Mouse (Mus musculus) liver, embryonic 12.5 days (tissue): ENCODE measurements at regions not wholly inside any gene's neighbourhood (a gene's known extent, or its start where the extent isn't known, plus 50 kb on each side); places are given as distances from the start of the nearest gene placed in this dataset.

Experiments used
- ATAC-seq: fragments of 200-750 bp; cut with Nextera tagmentation; 2 replicates; pipeline ENCODE4 v1.8.0; 2017; ENCODE audit warnings: moderate number of reproducible peaks, mild to moderate bottlenecking, moderate library complexity
- H3K27ac ChIP-seq: fragments of 300-500 bp; sonication (generic); 2 replicates; pipeline ENCODE4 v1.5.1; 2016; ENCODE audit warnings: mild to moderate bottlenecking
- H3K27me3 ChIP-seq: fragments of 300-500 bp; sonication (generic); replicated peaks from 2 replicates; pipeline ENCODE4 v1.6.1; 2016; ENCODE audit warnings: mild to moderate bottlenecking, moderate library complexity
- H3K36me3 ChIP-seq: fragments of 300-500 bp; sonication (generic); 2 replicates; pipeline ENCODE4 v1.6.1; 2016; ENCODE audit warnings: mild to moderate bottlenecking, moderate library complexity
- H3K4me1 ChIP-seq: fragments of 300-500 bp; sonication (generic); 2 replicates; pipeline ENCODE4 v1.6.1; 2016
- H3K4me2 ChIP-seq: fragments of 300-500 bp; sonication (generic); 2 replicates; pipeline ENCODE4 v1.6.1; 2016; ENCODE audit warnings: mild to moderate bottlenecking, moderate library complexity
- H3K4me3 ChIP-seq: fragments of 300-500 bp; sonication (generic); 2 replicates; pipeline ENCODE4 v1.5.1; 2016; ENCODE audit warnings: mild to moderate bottlenecking, moderate library complexity
- H3K9ac ChIP-seq: fragments of 300-500 bp; sonication (generic); 2 replicates; pipeline ENCODE4 v1.6.1; 2016; ENCODE audit warnings: mild to moderate bottlenecking, moderate library complexity
- H3K9me3 ChIP-seq: fragments of 300-500 bp; sonication (generic); replicated peaks from 2 replicates; pipeline ENCODE4 v1.6.1; 2016; ENCODE audit warnings: mild to moderate bottlenecking, moderate library complexity
- WGBS: fragments of 180-500 bp; shearing (Covaris S2); methylation state at CpG from one replicate; pipeline ENCODE4 v1.1.7; 2016; ENCODE audit not compliant: insufficient replicate concordance; 5-methylcytosine and 5-hydroxymethylcytosine counted together

DNA sequence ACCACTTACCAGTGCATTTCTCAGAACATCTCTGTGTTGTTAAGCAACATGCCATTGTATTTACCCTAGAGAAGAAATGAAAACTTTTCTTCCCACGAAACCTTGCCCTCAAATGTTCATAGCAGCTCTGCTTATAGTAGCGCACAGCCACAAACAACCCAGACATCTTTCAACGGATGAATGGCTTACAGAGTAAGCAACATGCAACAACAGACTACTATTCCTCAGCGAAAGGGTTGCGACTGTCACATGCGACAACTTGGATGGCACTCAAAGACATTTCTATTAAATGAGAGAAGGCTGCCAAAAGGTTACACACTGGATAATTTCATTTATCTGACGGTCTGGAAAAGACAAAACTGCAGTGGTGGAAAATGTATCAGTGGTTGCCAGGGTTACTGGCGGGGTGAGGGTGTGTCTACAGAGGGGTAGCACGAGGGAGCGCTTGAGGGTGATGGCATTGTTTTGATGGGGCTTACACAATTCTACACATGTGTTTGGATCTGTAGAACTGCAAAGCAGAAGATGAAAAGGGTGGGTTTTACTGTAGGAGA is 101.0 kb upstream of the 1600014C23Rik start:
- no peak overlapping the region for H3K4me3 ChIP-seq
- peaks cover 7% of the 10 kb centered on the region for H3K9me3 ChIP-seq
- H3K4me1 ChIP-seq: no peaks in the 10 kb centered on the region
- no peak overlapping the region for H3K27ac ChIP-seq
- 69% methylated on average over 10 of the region's 10 CpGs for WGBS
- ATAC-seq: no peak
- no peaks in the 10 kb centered on the region for H3K36me3 ChIP-seq
- H3K4me2 ChIP-seq: no peak overlapping the region
- no peaks in the 10 kb centered on the region for H3K27me3 ChIP-seq
- H3K9ac ChIP-seq: no peak overlapping the region

DNA sequence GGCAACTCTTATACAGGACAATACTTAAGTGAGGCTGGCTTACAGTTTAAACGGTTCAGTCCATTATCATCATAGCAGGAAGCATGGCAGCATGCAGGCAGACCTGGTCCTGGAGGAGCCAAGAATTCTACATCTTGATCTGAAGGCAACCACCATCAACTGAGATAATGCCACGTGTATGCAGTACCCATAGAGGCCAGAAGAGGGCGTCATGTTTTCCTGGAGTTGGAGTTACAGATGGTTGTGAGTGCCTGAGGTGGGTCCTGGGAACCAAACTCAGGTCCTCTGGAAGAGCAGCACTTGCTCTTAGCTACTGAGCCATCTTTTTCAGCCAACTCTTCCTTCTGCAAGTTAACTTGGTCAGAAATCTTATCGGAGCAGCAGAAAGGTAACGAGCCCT is 96.7 kb upstream of the 1600014C23Rik start:
- no peak overlapping the region for H3K9ac ChIP-seq
- H3K4me1 ChIP-seq: no peaks in the 10 kb centered on the region
- no peak overlapping the region for H3K27ac ChIP-seq
- H3K36me3 ChIP-seq: no peaks in the 10 kb centered on the region
- no peak for ATAC-seq
- H3K9me3 ChIP-seq: peaks cover 7% of the 10 kb centered on the region
- H3K4me3 ChIP-seq: no peak overlapping the region
- H3K27me3 ChIP-seq: no peaks in the 10 kb centered on the region
- WGBS: 68% methylated on average over 5 of the region's 5 CpGs
- H3K4me2 ChIP-seq: no peak overlapping the region

DNA sequence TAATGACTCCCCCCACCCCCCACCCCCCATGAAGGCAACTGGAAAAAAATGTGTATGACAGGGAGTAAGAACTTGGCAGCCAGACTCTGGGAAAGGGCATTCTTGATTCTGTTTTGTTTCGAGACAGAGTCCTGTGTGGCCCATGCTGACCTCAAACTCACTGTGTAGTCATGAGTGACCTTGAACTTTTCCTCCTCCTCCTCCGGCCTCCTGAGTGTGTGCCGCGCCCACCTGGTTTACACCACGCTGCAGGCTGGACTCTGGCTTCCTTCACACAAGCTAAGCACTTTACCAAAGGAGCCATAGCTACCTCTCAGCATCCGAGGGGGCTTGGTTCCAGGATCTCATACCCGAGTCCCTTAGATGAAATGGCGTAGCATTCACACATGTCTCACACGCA is 95.9 kb upstream of the 1600014C23Rik start:
- H3K9ac ChIP-seq: no peak overlapping the region
- H3K27me3 ChIP-seq: no peaks in the 10 kb centered on the region
- H3K4me1 ChIP-seq: no peaks in the 10 kb centered on the region
- no peaks in the 10 kb centered on the region for H3K36me3 ChIP-seq
- no peak overlapping the region for H3K27ac ChIP-seq
- peaks cover 7% of the 10 kb centered on the region for H3K9me3 ChIP-seq
- H3K4me2 ChIP-seq: no peak overlapping the region
- ATAC-seq: no peak
- no peak overlapping the region for H3K4me3 ChIP-seq
- WGBS: 76% methylated on average over 9 of the region's 9 CpGs

DNA sequence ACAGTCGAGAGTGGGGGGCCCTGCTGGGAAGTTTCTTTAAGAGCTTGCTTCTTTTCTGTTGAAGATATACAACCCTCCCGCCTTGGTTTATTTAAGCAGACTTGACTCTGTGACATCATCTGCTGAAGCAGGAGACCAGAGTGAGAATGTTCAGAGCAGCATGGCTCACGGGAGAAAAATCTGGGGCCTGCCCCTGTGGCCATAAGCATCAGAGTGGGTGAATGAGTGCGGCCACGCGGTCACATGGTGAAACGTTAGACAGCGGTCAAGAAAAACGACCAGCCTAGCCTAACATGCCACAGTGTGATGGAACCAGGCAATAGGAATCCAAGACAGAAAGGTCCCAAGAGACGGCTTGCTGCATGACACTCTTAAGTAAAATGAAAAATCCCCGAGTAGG is 95.2 kb upstream of the 1600014C23Rik start:
- no peak overlapping the region for H3K27ac ChIP-seq
- ATAC-seq: no peak
- 75% methylated on average over 11 of the region's 11 CpGs for WGBS
- no peak overlapping the region for H3K4me2 ChIP-seq
- H3K27me3 ChIP-seq: no peaks in the 10 kb centered on the region
- no peak overlapping the region for H3K9ac ChIP-seq
- H3K4me3 ChIP-seq: no peak overlapping the region
- H3K36me3 ChIP-seq: no peaks in the 10 kb centered on the region
- peaks cover 7% of the 10 kb centered on the region for H3K9me3 ChIP-seq
- no peaks in the 10 kb centered on the region for H3K4me1 ChIP-seq

DNA sequence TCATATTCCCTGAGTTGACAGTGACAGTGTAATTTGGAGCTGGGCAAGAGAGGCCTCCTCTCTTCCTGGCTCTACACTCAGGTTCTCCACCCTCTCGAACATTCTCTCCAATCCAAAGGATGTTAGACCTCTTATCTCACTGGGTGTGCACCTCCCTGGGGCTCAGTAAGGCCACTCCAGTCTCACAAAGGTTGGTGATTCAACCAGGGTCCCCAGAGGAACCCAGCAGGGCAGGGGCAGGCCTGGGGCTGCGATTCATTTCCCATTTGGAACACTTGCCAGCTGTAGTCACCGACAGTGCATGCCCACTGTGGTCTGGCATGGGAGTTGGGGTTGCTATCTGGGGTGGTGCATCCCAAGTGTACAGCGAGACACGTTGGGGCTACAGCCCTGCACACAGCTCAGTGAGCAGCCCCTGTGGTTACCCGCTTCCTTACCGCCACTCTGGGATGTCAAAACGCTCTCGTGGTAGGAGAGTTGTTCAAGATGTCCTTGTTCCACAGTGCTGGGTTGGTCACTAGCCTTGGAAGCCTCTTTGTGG is 94.7 kb upstream of the 1600014C23Rik start:
- no peak overlapping the region for H3K4me2 ChIP-seq
- H3K36me3 ChIP-seq: no peaks in the 10 kb centered on the region
- no peak for ATAC-seq
- WGBS: 64% methylated on average over 9 of the region's 9 CpGs
- no peaks in the 10 kb centered on the region for H3K27me3 ChIP-seq
- H3K9me3 ChIP-seq: peaks cover 7% of the 10 kb centered on the region
- no peak overlapping the region for H3K27ac ChIP-seq
- no peak overlapping the region for H3K4me3 ChIP-seq
- no peaks in the 10 kb centered on the region for H3K4me1 ChIP-seq
- no peak overlapping the region for H3K9ac ChIP-seq

DNA sequence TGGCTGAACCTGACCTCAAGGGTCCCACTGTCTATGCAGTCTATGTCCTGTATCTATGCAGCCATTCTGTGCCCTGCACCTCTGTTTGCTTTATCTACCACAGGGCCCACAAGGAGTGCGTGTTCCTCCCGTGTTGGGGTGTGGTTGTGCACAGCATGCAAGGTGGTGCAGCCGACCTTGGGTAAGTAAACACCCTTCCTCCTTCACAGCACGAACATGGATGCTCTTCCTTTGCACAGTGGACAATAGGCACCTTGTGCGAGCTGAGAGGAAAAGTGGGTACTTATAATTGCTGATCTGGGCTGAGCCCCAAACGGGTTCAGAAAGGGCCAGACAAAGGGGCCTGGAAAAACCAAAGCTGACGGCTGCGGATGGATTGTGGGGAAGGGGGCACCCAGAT is 91.3 kb upstream of the 1600014C23Rik start:
- no peaks in the 10 kb centered on the region; the same call in 1 of the 2 replicates for H3K9me3 ChIP-seq
- 49% methylated on average over 8 of the region's 8 CpGs for WGBS
- H3K4me1 ChIP-seq: no peaks in the 10 kb centered on the region
- H3K36me3 ChIP-seq: no peaks in the 10 kb centered on the region
- H3K9ac ChIP-seq: no peak overlapping the region
- no peak for ATAC-seq
- no peaks in the 10 kb centered on the region; the same call in 1 of the 2 replicates for H3K27me3 ChIP-seq
- no peak overlapping the region for H3K4me3 ChIP-seq
- H3K4me2 ChIP-seq: no peak overlapping the region
- H3K27ac ChIP-seq: no peak overlapping the region

DNA sequence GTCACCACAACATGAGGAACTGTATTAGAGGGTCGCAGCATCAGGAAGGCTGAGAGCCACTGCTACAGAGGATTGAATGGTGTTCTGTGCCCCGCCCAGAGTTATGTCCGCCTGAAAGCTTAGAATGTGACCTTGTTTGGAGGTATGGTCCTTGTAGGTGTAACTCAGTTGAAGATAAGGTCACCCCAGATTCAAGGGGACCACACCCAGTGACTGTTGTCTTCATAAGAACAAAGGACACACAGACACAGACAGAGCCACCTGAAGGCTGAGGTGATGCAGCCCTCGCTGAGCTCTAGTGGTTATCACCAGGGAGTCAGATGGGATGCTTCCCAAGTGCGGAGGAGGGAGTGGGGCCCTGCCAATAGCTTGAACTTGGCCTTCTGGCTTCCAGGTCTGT is 89.9 kb upstream of the 1600014C23Rik start:
- Histone ChIP-seq H3K36me3 (no peaks in the 10 kb centered on the region), H3K4me3 (no peak overlapping the region)
- 66% methylated on average over 5 of the region's 5 CpGs for WGBS

DNA sequence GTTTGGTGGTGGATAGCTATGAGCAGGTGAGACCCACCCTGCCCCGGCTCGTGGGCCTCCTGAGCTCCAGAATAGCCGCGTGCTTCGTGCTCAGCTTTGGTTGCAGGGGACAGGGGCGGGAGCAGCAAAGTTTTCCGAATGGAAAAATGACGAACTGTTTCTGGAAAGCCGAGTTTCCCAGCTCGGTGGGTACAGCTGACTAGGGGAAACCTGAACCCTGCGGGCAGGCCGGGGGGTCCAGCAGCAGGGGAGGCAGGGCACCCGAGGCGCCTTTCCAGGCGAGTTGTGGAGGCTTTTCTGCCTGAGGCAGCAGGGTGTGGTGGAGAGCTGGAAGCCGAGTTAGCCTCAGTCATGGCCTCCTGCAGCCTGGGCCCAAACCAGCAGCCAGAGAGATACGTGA is 88.8 kb upstream of the 1600014C23Rik start:
- Histone ChIP-seq H3K27me3 (peaks cover 4% of the 10 kb centered on the region; the same call in 1 of the 2 replicates), H3K27ac (no peak overlapping the region), H3K36me3 (no peaks in the 10 kb centered on the region), H3K9ac (no peak overlapping the region), H3K9me3 (no peaks in the 10 kb centered on the region), H3K4me2 (no peak overlapping the region), H3K4me1 (no peaks in the 10 kb centered on the region), H3K4me3 (no peak overlapping the region)
- 70% methylated on average over 17 of the region's 17 CpGs for WGBS
- no peak for ATAC-seq

More for the DNA sequence above, 89.9 kb upstream of the 1600014C23Rik start:
- Histone ChIP-seq H3K9ac (no peak overlapping the region), H3K27ac (no peak overlapping the region), H3K4me1 (no peaks in the 10 kb centered on the region), H3K4me2 (no peak overlapping the region), H3K27me3 (peaks cover 4% of the 10 kb centered on the region; the same call in 1 of the 2 replicates), H3K9me3 (no peaks in the 10 kb centered on the region)
- ATAC-seq: no peak

DNA sequence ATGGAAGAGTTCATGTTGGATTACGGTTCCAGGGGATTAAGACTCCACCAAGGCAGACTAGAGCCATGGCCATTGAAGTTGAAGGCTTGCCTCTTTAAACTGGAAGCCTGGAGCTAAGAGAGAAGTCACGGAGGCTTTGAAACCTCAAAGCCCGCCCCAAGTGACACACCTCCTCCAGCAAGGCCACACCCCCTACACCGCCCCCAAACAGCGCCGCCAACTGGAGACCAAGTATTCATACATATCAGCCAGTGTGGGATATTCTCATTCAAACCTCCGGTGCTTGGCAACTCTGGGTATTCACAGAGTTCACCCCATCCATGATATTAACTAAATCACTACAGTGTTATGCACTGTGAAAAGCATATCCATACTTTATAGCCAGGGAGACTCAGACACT is 87.7 kb upstream of the 1600014C23Rik start:
- WGBS: 77% methylated on average over 7 of the region's 7 CpGs
- no peaks in the 10 kb centered on the region for H3K36me3 ChIP-seq

DNA sequence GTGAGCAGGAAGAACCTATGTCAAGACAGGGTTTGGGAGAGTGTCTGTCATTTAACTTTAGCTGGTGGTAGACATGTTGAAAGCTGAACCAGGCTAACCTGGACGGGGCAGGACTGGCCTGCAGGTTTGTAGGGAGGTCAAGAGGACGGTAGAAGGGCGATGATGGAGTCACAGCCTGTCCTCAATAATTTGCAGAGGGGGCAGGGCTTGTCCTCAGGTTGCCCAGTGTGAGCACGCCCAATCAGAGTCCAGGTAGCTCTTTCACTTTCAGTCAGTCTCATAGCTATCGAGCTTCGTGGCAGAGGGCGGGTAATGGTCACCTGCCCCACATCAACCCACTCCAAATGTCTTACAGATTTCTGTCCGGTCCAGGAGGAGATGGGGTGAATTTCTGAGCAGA is 85.5 kb upstream of the 1600014C23Rik start:
- Histone ChIP-seq H3K9ac (no peak overlapping the region), H3K4me2 (no peak overlapping the region), H3K4me1 (no peaks in the 10 kb centered on the region), H3K27me3 (peaks cover 17% of the 10 kb centered on the region), H3K27ac (no peak overlapping the region), H3K9me3 (no peaks in the 10 kb centered on the region), H3K4me3 (no peak overlapping the region), H3K36me3 (no peaks in the 10 kb centered on the region)
- WGBS: 54% methylated on average over 8 of the region's 8 CpGs
- no peak for ATAC-seq

More for the DNA sequence above, 87.7 kb upstream of the 1600014C23Rik start:
- no peak for ATAC-seq
- H3K27ac ChIP-seq: no peak overlapping the region
- no peak overlapping the region for H3K4me3 ChIP-seq
- no peaks in the 10 kb centered on the region for H3K4me1 ChIP-seq
- H3K9ac ChIP-seq: no peak overlapping the region
- H3K27me3 ChIP-seq: peaks cover 4% of the 10 kb centered on the region; the same call in 1 of the 2 replicates
- no peak overlapping the region for H3K4me2 ChIP-seq
- no peaks in the 10 kb centered on the region for H3K9me3 ChIP-seq

DNA sequence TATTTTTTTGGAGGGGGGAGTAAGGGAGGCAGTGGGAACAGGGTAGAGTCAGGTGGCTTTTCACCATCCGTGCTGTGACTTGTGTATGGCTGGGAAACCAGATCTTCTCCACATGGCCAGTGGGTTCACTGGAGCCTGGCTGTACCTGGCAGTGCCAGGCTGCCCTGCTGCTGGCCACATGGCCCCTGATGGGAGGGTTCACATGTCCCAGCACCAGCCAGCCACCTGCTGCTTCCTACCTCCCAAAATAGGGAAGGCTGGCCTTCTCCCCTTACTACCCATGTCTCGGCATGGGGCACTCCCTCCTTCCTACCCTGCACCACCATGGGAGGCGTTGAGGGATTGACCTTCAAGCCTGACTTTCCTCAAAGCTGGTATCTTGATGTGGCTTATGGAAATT is 82.9 kb upstream of the 1600014C23Rik start:
- H3K4me1 ChIP-seq: no peaks in the 10 kb centered on the region
- H3K4me3 ChIP-seq: no peak overlapping the region
- ATAC-seq: no peak
- no peak overlapping the region for H3K9ac ChIP-seq
- H3K4me2 ChIP-seq: no peak overlapping the region
- no peaks in the 10 kb centered on the region for H3K36me3 ChIP-seq
- WGBS: 56% methylated on average over 3 of the region's 3 CpGs
- H3K27ac ChIP-seq: no peak overlapping the region
- H3K27me3 ChIP-seq: peaks cover 17% of the 10 kb centered on the region
- no peaks in the 10 kb centered on the region for H3K9me3 ChIP-seq

DNA sequence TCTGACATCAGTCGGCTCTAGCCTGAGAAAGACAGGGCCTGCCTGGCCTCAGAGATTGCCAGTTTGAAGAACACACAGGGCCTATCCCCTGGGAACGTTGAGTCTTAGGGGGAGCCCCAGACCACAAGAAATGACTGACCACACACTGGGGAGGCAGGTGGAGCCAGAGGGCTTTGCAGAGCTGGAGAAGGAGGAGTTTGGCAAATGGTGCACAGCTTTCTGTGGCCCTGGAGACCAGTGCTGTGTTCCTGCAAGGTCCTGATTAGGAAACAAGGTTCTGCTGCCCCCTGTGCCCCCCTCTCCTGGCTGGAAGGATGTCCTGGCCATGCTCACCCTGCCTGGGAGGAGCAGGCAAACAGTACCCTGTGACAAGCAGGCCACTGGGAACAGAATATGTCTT is 82.2 kb upstream of the 1600014C23Rik start:
- ATAC-seq: no peak
- no peak overlapping the region for H3K27ac ChIP-seq
- 35% methylated on average over 2 of the region's 2 CpGs for WGBS

DNA sequence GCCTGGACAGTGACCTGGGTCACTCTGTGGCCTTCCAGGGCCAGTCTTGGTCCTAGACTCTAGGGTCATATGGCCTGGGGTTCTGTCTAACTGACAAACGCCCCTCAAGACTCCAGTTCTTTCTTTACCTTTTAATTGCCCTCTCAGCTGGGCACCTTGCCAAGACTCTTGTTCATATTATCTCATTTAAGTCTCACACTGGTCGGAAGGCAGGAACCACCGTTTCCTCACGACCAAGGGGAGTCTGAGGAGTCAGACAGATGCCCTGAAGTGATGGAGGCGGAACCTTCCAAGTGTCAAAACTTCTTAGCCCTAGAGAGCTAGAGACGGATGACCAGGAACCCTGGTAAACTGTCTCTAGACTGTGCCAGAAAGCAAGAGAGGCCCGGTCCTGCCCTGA is 81.7 kb upstream of the 1600014C23Rik start:
- H3K27ac ChIP-seq: no peak overlapping the region
- peaks cover 17% of the 10 kb centered on the region for H3K27me3 ChIP-seq
- ATAC-seq: no peak
- H3K4me2 ChIP-seq: no peak overlapping the region
- no peaks in the 10 kb centered on the region for H3K9me3 ChIP-seq
- WGBS: 33% methylated on average over 7 of the region's 7 CpGs
- no peaks in the 10 kb centered on the region for H3K36me3 ChIP-seq
- H3K9ac ChIP-seq: no peak overlapping the region
- H3K4me3 ChIP-seq: no peak overlapping the region
- no peaks in the 10 kb centered on the region for H3K4me1 ChIP-seq

More for the DNA sequence above, 82.2 kb upstream of the 1600014C23Rik start:
- no peak overlapping the region for H3K9ac ChIP-seq
- no peak overlapping the region for H3K4me3 ChIP-seq
- H3K4me2 ChIP-seq: no peak overlapping the region
- H3K9me3 ChIP-seq: no peaks in the 10 kb centered on the region
- peaks cover 17% of the 10 kb centered on the region for H3K27me3 ChIP-seq
- H3K4me1 ChIP-seq: no peaks in the 10 kb centered on the region
- H3K36me3 ChIP-seq: no peaks in the 10 kb centered on the region
